Mouse (Mus musculus) lung, postnatal 0 days (tissue): ENCODE measurements around the gene Nudc. TPM values are rescaled to one million over a fixed set of nuclear protein-coding genes. Genes with fewer than 3 reads are reported as not detected.

Experiments used
- ATAC-seq: fragments of 200-750 bp; cut with Nextera tagmentation; 2 replicates; pipeline ENCODE4 v1.8.0; 2017; ENCODE audit warnings: moderate library complexity
- DNase-seq: peaks from one replicate; pipeline ENCODE4 v3.0.0-alpha.2; 2016; ENCODE audit warnings: low spot score
- H3K27ac ChIP-seq: fragments of 300-500 bp; sonication (generic); 2 replicates; pipeline ENCODE4 v1.5.1; 2014; ENCODE audit warnings: antibody characterized with exemption, mild to moderate bottlenecking, low read length, mixed read lengths
- H3K27me3 ChIP-seq: fragments of 300-500 bp; sonication (generic); replicated peaks from 2 replicates; pipeline ENCODE4 v1.6.1; 2014; ENCODE audit warnings: low read length, mixed read lengths; ENCODE audit not compliant: insufficient read depth
- H3K36me3 ChIP-seq: fragments of 300-500 bp; sonication (generic); 2 replicates; pipeline ENCODE4 v1.6.1; 2014; ENCODE audit warnings: low read length, mixed read lengths; ENCODE audit not compliant: insufficient read depth
- H3K4me1 ChIP-seq: fragments of 300-500 bp; sonication (generic); 2 replicates; pipeline ENCODE4 v1.6.1; 2014; ENCODE audit warnings: antibody characterized with exemption, low read depth, low read length, mixed read lengths; ENCODE audit not compliant: insufficient read depth
- H3K4me2 ChIP-seq: fragments of 300-500 bp; sonication (generic); replicated peaks from 2 replicates; pipeline ENCODE4 v1.6.1; 2014; ENCODE audit warnings: low read depth, mild to moderate bottlenecking, low read length, moderate library complexity, mixed read lengths
- H3K4me3 ChIP-seq: fragments of 300-500 bp; sonication (generic); 2 replicates; pipeline ENCODE4 v1.5.1; 2014; ENCODE audit warnings: low read depth, low read length
- H3K9ac ChIP-seq: fragments of 300-500 bp; sonication (generic); replicated peaks from 2 replicates; pipeline ENCODE4 v1.6.1; 2014; ENCODE audit warnings: low read depth, mild to moderate bottlenecking
- H3K9me3 ChIP-seq: fragments of 300-500 bp; sonication (generic); 2 replicates; pipeline ENCODE4 v1.6.1; 2016; ENCODE audit warnings: low read length, mixed read lengths
- CTCF ChIP-seq: IDR thresholded peaks from 2 replicates; pipeline ENCODE4 v1.5.1; 2016; ENCODE audit warnings: antibody characterized with exemption, mild to moderate bottlenecking
- EP300 ChIP-seq: IDR thresholded peaks from 2 replicates; pipeline ENCODE4 v1.6.1; 2016; ENCODE audit warnings: antibody characterized with exemption, mild to moderate bottlenecking, control low read depth
- WGBS: fragments of 180-500 bp; shearing (Covaris S2); extraction: QIAGEN DNeasy Blood & Tissue Kit; methylation state at CpG from one replicate; pipeline ENCODE4 v1.1.7; 2014; 5-methylcytosine and 5-hydroxymethylcytosine counted together
- microRNA-seq: library from miRNA; unstranded; fragments of <30 nt; microRNA quantifications from one replicate; pipeline ENCODE4, GENCODE M21; 2016
- polyA plus RNA-seq: library from polyadenylated mRNA; unstranded; fragments of >200 nt; fragmentation: Nextera tagmentation; extraction: Ambion mirVana; gene quantifications from 2 replicates; pipeline ENCODE4 v1.2.1, GENCODE M21; 2015

Nudc gene
- polyA plus RNA-seq, 1 experiment from 2014 or later, result 130 TPM

GRCm38 (mm10) chr4:133488619-133489392, 57.0 kb downstream of the Nudc start:
- no peaks in the 10 kb centered on the region for H3K27me3 ChIP-seq
- H3K4me1 ChIP-seq, result peaks cover 6% of the 10 kb centered on the region; the same call in 1 of the 2 replicates
- H3K27ac ChIP-seq, result peak overlapping the region; percentile 86
- H3K9me3 ChIP-seq, result no peaks in the 10 kb centered on the region
- ATAC-seq, result peak; percentile 9; the same call in 1 of the 2 replicates
- H3K36me3 ChIP-seq, result no peaks in the 10 kb centered on the region
- 65% methylated on average over 20 of the region's 20 CpGs for WGBS
- peak; percentile 32 for DNase-seq
- no peak for TF ChIP-seq CTCF
- TF ChIP-seq EP300, result peak; percentile 51; the same call in 1 of the 2 replicates
- H3K4me2 ChIP-seq, result no peak overlapping the region
- H3K9ac ChIP-seq, result no peak overlapping the region
- H3K4me3 ChIP-seq, result no peak overlapping the region

- no peaks in the 10 kb centered on the region for H3K36me3 ChIP-seq
Observed at GRCm38 (mm10) chr4:133486673-133487357, 59.0 kb downstream of the Nudc start.

GRCm38 (mm10) chr4:133485691-133486425, 59.9 kb downstream of the Nudc start:
- Histone ChIP-seq H3K4me3 (no peak overlapping the region), H3K9ac (no peak overlapping the region), H3K27ac (no peak overlapping the region), H3K4me2 (no peak overlapping the region), H3K27me3 (no peaks in the 10 kb centered on the region), H3K36me3 (no peaks in the 10 kb centered on the region), H3K4me1 (peaks cover 6% of the 10 kb centered on the region; the same call in 1 of the 2 replicates), H3K9me3 (no peaks in the 10 kb centered on the region)
- ATAC-seq, result no peak
- WGBS, result 81% methylated on average over 28 of the region's 28 CpGs
- TF ChIP-seq EP300 (no peak), CTCF (no peak)
- no peak for DNase-seq

More at GRCm38 (mm10) chr4:133486673-133487357, 59.0 kb downstream of the Nudc start:
- DNase-seq (no peak), ATAC-seq (no peak)
- H3K4me2 ChIP-seq, result no peak overlapping the region
- H3K4me3 ChIP-seq, result no peak overlapping the region
- TF ChIP-seq EP300 (no peak), CTCF (no peak)
- H3K27me3 ChIP-seq, result no peaks in the 10 kb centered on the region
- peaks cover 6% of the 10 kb centered on the region; the same call in 1 of the 2 replicates for H3K4me1 ChIP-seq
- H3K9me3 ChIP-seq, result no peaks in the 10 kb centered on the region
- H3K27ac ChIP-seq, result no peak overlapping the region
- WGBS, result 88% methylated on average over 26 of the region's 26 CpGs
- no peak overlapping the region for H3K9ac ChIP-seq

GRCm38 (mm10) chr4:133484266-133485025, 61.4 kb downstream of the Nudc start:
- 12% methylated on average over 22 of the region's 22 CpGs for WGBS
- H3K9me3 ChIP-seq, result no peaks in the 10 kb centered on the region
- peak overlapping the region; percentile 43 for H3K4me2 ChIP-seq
- H3K4me1 ChIP-seq, result peaks cover 2% of the 10 kb centered on the region; the same call in 1 of the 2 replicates
- no peak overlapping the region for H3K9ac ChIP-seq
- no peaks in the 10 kb centered on the region for H3K27me3 ChIP-seq
- no peaks in the 10 kb centered on the region for H3K36me3 ChIP-seq
- peak; percentile 95 for DNase-seq
- H3K4me3 ChIP-seq, result no peak overlapping the region; the same call in 1 of the 2 replicates
- peak; percentile 69 for ATAC-seq
- TF ChIP-seq CTCF (peak; percentile 31), EP300 (peak; percentile 82)
- H3K27ac ChIP-seq, result peak overlapping the region; percentile 87

Small RNA genes lying within 50 kb of the gene (microRNA-seq; reads per million reads assigned to microRNA genes)
- not detected for gene Gm23158

Other genes with a start within 250 kb of the Nudc start
- gene Wdtc1, start 192.5 kb downstream of the Nudc start, polyA plus RNA-seq, result 9.2 and 9.9 TPM in 2 replicates
- gene Slc9a1, start 176.3 kb downstream of the Nudc start, polyA plus RNA-seq, result 5.4 and 6.0 TPM in 2 replicates
- 11.0 and 19.1 TPM in 2 replicates for gene Tent5b, start 65.9 kb downstream of the Nudc start, polyA plus RNA-seq
- gene Trnp1, start 47.4 kb downstream of the Nudc start, polyA plus RNA-seq, result 1.1 and 1.4 TPM in 2 replicates
- gene Kdf1, start 27.0 kb downstream of the Nudc start, polyA plus RNA-seq, result 24.8 TPM in 2 replicates
- gene Nr0b2, start 7.4 kb upstream of the Nudc start, polyA plus RNA-seq, result 0.37 and 0.39 TPM in 2 replicates
- gene Gpatch3, start 28.7 kb upstream of the Nudc start, polyA plus RNA-seq, result 6.7 and 7.1 TPM in 2 replicates
- 15.8 and 17.6 TPM in 2 replicates for gene Gpn2, start 38.4 kb upstream of the Nudc start, polyA plus RNA-seq
- 23.7 and 32.4 TPM in 2 replicates for gene Sfn, start 56.2 kb upstream of the Nudc start, polyA plus RNA-seq
- 5.8 and 9.4 TPM in 2 replicates for gene Zdhhc18, start 104.2 kb upstream of the Nudc start, polyA plus RNA-seq
- 17.3 and 17.8 TPM in 2 replicates for gene Pigv, start 126.7 kb upstream of the Nudc start, polyA plus RNA-seq
- 13.7 and 18.6 TPM in 2 replicates for gene Arid1a, start 210.8 kb upstream of the Nudc start, polyA plus RNA-seq